Mouse (Mus musculus) CH12F3 (cell line): ENCODE data around the gene Adarb2.

Source experiments
- in situ Hi-C: fragments of 300-500 bp; cut with MboI; formaldehyde crosslinking; loops from 2 replicates; pipeline ENCODE4 v1.14.3; 2020; ENCODE audit warnings: low sequenced_read_pairs

The Adarb2 gene

GRCm38 (mm10) chr13:8484592-8485272 lies 282.1 kb downstream of the Adarb2 start:
- in situ Hi-C loops, result no loop called here

GRCm38 (mm10) chr13:8487756-8488434 lies 285.2 kb downstream of the Adarb2 start:
- in situ Hi-C loops, result no loop called here

- in situ Hi-C loops, result no loop called here
These were observed 290.7 kb downstream of the Adarb2 start for GRCm38 (mm10) chr13:8493363-8493762.

- in situ Hi-C loops, result no loop called here
These were observed 296.9 kb downstream of the Adarb2 start for GRCm38 (mm10) chr13:8499551-8499950.

GRCm38 (mm10) chr13:8511069-8511817 lies 308.6 kb downstream of the Adarb2 start:
- in situ Hi-C loops, result no loop called here

GRCm38 (mm10) chr13:8515979-8516715 lies 313.5 kb downstream of the Adarb2 start:
- in situ Hi-C loops, result no loop called here

GRCm38 (mm10) chr13:8519204-8519603 lies 316.5 kb downstream of the Adarb2 start:
- in situ Hi-C loops, result no loop called here

GRCm38 (mm10) chr13:8525748-8526631 lies 323.3 kb downstream of the Adarb2 start:
- in situ Hi-C loops, result no loop called here

- in situ Hi-C loops, result no loop called here
These were observed 331.8 kb downstream of the Adarb2 start for GRCm38 (mm10) chr13:8534265-8535113.

GRCm38 (mm10) chr13:8538481-8538880 lies 335.8 kb downstream of the Adarb2 start:
- in situ Hi-C loops, result no loop called here

- in situ Hi-C loops, result no loop called here
These were observed 336.2 kb downstream of the Adarb2 start for GRCm38 (mm10) chr13:8538896-8539295.

GRCm38 (mm10) chr13:8542684-8543083 lies 340.0 kb downstream of the Adarb2 start:
- in situ Hi-C loops, result no loop called here

GRCm38 (mm10) chr13:8552242-8552641 lies 349.6 kb downstream of the Adarb2 start:
- in situ Hi-C loops, result no loop called here

GRCm38 (mm10) chr13:8557784-8558183 lies 355.1 kb downstream of the Adarb2 start:
- in situ Hi-C loops, result no loop called here

- in situ Hi-C loops, result no loop called here
These were observed 357.8 kb downstream of the Adarb2 start for GRCm38 (mm10) chr13:8560485-8560884.

- in situ Hi-C loops, result no loop called here
These were observed 360.5 kb downstream of the Adarb2 start for GRCm38 (mm10) chr13:8563161-8563560.

GRCm38 (mm10) chr13:8567111-8568026 lies 364.7 kb downstream of the Adarb2 start:
- in situ Hi-C loops, result no loop called here

GRCm38 (mm10) chr13:8570269-8570668 lies 367.6 kb downstream of the Adarb2 start:
- in situ Hi-C loops, result no loop called here
